Mouse (Mus musculus): ENCODE measurements around the gene Cacna1a. TPM values are rescaled to one million over a fixed set of nuclear protein-coding genes. Genes with fewer than 3 reads are reported as not detected.

Gene Cacna1a
- polyA plus RNA-seq, 1 experiment from 2014 or later: 3.2 TPM

DNA sequence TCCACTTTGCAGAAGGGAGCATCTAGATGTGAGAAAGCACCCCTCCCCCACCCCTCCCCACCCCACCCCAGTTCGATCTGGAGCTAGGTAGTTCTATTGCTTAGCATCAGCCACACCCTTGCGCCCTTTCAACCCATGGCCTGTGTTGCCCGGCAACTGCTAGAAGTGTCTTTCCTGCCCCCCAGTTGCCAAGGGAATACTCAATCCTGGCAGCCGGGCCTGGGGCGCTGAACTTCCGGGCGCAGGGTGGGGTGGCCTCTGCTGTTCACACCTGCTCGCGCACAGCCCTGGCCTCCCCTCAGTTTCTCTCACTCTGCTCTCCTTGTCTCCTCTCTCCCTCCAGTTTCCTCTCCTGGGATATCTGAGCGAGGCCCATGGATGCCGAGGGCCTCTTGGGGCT lies 31.8 kb upstream of the Cacna1a start:
- 73% methylated on average over 11 of the region's 11 CpGs for WGBS
- Histone ChIP-seq H3K36me3 (ENCODE audit: control insufficient read depth, insufficient read depth, low read length) (no peaks in the 10 kb centered on the region), H3K9me3 (replicated peaks; ENCODE audit: control insufficient read depth, low read length) (no peaks in the 10 kb centered on the region), H3K27ac (ENCODE audit: low read depth, low read length) (no peak overlapping the region), H3K4me2 (ENCODE audit: low read length) (no peak overlapping the region), H3K4me1 (ENCODE audit: control insufficient read depth, insufficient read depth, low read length) (no peaks in the 10 kb centered on the region), H3K4me3 (ENCODE audit: low read depth, low read length) (no peak overlapping the region), H3K27me3 (replicated peaks; ENCODE audit: control insufficient read depth, insufficient read depth, low read length) (no peaks in the 10 kb centered on the region), H3K9ac (ENCODE audit: low read length) (no peak overlapping the region)
- DNase-seq (ENCODE audit: low spot score): no peak
- ATAC-seq: no peak

GRCm38 (mm10) chr8:84357631-84358371 lies 30.4 kb upstream of the Cacna1a start:
- ATAC-seq: peak; percentile 85
- Histone ChIP-seq H3K9me3 (replicated peaks; ENCODE audit: control insufficient read depth, low read length) (no peaks in the 10 kb centered on the region), H3K27ac (ENCODE audit: low read depth, low read length) (no peak overlapping the region), H3K4me1 (ENCODE audit: control insufficient read depth, insufficient read depth, low read length) (no peaks in the 10 kb centered on the region), H3K36me3 (ENCODE audit: control insufficient read depth, insufficient read depth, low read length) (no peaks in the 10 kb centered on the region), H3K4me2 (ENCODE audit: low read length) (no peak overlapping the region; the same call in 1 of the 2 replicates), H3K9ac (ENCODE audit: low read length) (no peak overlapping the region), H3K27me3 (replicated peaks; ENCODE audit: control insufficient read depth, insufficient read depth, low read length) (no peaks in the 10 kb centered on the region), H3K4me3 (ENCODE audit: low read depth, low read length) (no peak overlapping the region)
- 28% methylated on average over 20 of the region's 20 CpGs for WGBS
- DNase-seq (ENCODE audit: low spot score): peak; percentile 86

GRCm38 (mm10) chr8:84363428-84364134 lies 24.7 kb upstream of the Cacna1a start:
- DNase-seq (ENCODE audit: low spot score) (peak; percentile 83), ATAC-seq (peak; percentile 77)
- no peaks in the 10 kb centered on the region for H3K36me3 ChIP-seq (ENCODE audit: control insufficient read depth, insufficient read depth, low read length)
- no peak overlapping the region for H3K4me2 ChIP-seq (ENCODE audit: low read length)
- no peaks in the 10 kb centered on the region for H3K4me1 ChIP-seq (ENCODE audit: control insufficient read depth, insufficient read depth, low read length)
- H3K9me3 ChIP-seq (replicated peaks; ENCODE audit: control insufficient read depth, low read length): no peaks in the 10 kb centered on the region
- H3K27ac ChIP-seq (ENCODE audit: low read depth, low read length): no peak overlapping the region
- no peak overlapping the region for H3K4me3 ChIP-seq (ENCODE audit: low read depth, low read length)
- no peaks in the 10 kb centered on the region for H3K27me3 ChIP-seq (replicated peaks; ENCODE audit: control insufficient read depth, insufficient read depth, low read length)
- WGBS: 14% methylated on average over 23 of the region's 23 CpGs
- H3K9ac ChIP-seq (ENCODE audit: low read length): no peak overlapping the region

- DNase-seq (ENCODE audit: low spot score) (peak; percentile 24), ATAC-seq (no peak)
- Histone ChIP-seq H3K27ac (ENCODE audit: low read depth, low read length) (no peak overlapping the region), H3K4me1 (ENCODE audit: control insufficient read depth, insufficient read depth, low read length) (no peaks in the 10 kb centered on the region), H3K27me3 (replicated peaks; ENCODE audit: control insufficient read depth, insufficient read depth, low read length) (no peaks in the 10 kb centered on the region), H3K4me3 (ENCODE audit: low read depth, low read length) (no peak overlapping the region), H3K9me3 (replicated peaks; ENCODE audit: control insufficient read depth, low read length) (no peaks in the 10 kb centered on the region), H3K36me3 (ENCODE audit: control insufficient read depth, insufficient read depth, low read length) (no peaks in the 10 kb centered on the region), H3K9ac (ENCODE audit: low read length) (no peak overlapping the region), H3K4me2 (ENCODE audit: low read length) (no peak overlapping the region)
- 47% methylated on average over 1 of the region's 1 CpGs for WGBS
Observed at GRCm38 (mm10) chr8:84365197-84365596, 23.0 kb upstream of the Cacna1a start.

- H3K27me3 ChIP-seq (replicated peaks; ENCODE audit: control insufficient read depth, insufficient read depth, low read length): no peaks in the 10 kb centered on the region
- no peak for ATAC-seq
- no peak overlapping the region for H3K4me2 ChIP-seq (ENCODE audit: low read length)
- WGBS: 82% methylated on average over 4 of the region's 4 CpGs
- no peak overlapping the region for H3K4me3 ChIP-seq (ENCODE audit: low read depth, low read length)
- DNase-seq (ENCODE audit: low spot score): no peak
- H3K9ac ChIP-seq (ENCODE audit: low read length): no peak overlapping the region
- no peaks in the 10 kb centered on the region for H3K4me1 ChIP-seq (ENCODE audit: control insufficient read depth, insufficient read depth, low read length)
- no peak overlapping the region for H3K27ac ChIP-seq (ENCODE audit: low read depth, low read length)
- no peaks in the 10 kb centered on the region for H3K36me3 ChIP-seq (ENCODE audit: control insufficient read depth, insufficient read depth, low read length)
- no peaks in the 10 kb centered on the region for H3K9me3 ChIP-seq (replicated peaks; ENCODE audit: control insufficient read depth, low read length)
Observed at GRCm38 (mm10) chr8:84370972-84371371, 17.3 kb upstream of the Cacna1a start.

DNA sequence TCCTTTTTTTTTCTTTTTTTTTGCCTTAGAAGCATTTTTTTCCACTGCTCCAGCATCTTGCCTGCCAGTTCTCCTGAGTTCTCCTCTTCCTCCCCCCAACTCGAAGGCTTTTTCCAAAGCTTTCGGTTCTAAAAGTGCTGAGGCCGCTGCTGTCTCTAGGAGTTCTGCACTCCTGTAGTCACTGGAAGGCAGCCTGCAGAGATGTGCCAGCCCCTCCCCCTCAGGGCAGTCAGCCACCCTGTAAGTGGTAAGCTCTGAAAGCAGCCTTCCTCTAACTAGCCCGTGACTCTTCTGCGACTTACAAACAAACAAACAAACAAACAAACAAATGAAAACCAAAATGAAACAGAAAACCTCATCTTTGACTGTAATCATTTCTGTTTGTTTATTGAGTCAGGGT lies 13.2 kb upstream of the Cacna1a start:
- no peak for DNase-seq (ENCODE audit: low spot score)
- WGBS: 35% methylated on average over 5 of the region's 5 CpGs
- Histone ChIP-seq H3K9ac (ENCODE audit: low read length) (no peak overlapping the region), H3K36me3 (ENCODE audit: control insufficient read depth, insufficient read depth, low read length) (no peaks in the 10 kb centered on the region), H3K9me3 (replicated peaks; ENCODE audit: control insufficient read depth, low read length) (no peaks in the 10 kb centered on the region), H3K4me2 (ENCODE audit: low read length) (no peak overlapping the region), H3K27ac (ENCODE audit: low read depth, low read length) (no peak overlapping the region), H3K4me3 (ENCODE audit: low read depth, low read length) (no peak overlapping the region), H3K4me1 (ENCODE audit: control insufficient read depth, insufficient read depth, low read length) (no peaks in the 10 kb centered on the region), H3K27me3 (replicated peaks; ENCODE audit: control insufficient read depth, insufficient read depth, low read length) (no peaks in the 10 kb centered on the region)
- ATAC-seq: no peak

- H3K27ac ChIP-seq (ENCODE audit: low read depth, low read length): no peak overlapping the region
- H3K9me3 ChIP-seq (replicated peaks; ENCODE audit: control insufficient read depth, low read length): no peaks in the 10 kb centered on the region
- no peak for ATAC-seq
- no peak overlapping the region for H3K4me2 ChIP-seq (ENCODE audit: low read length)
- H3K27me3 ChIP-seq (replicated peaks; ENCODE audit: control insufficient read depth, insufficient read depth, low read length): no peaks in the 10 kb centered on the region
- no peaks in the 10 kb centered on the region for H3K4me1 ChIP-seq (ENCODE audit: control insufficient read depth, insufficient read depth, low read length)
- 83% methylated on average over 5 of the region's 5 CpGs for WGBS
- no peaks in the 10 kb centered on the region for H3K36me3 ChIP-seq (ENCODE audit: control insufficient read depth, insufficient read depth, low read length)
- H3K4me3 ChIP-seq (ENCODE audit: low read depth, low read length): no peak overlapping the region
- DNase-seq (ENCODE audit: low spot score): no peak
- no peak overlapping the region for H3K9ac ChIP-seq (ENCODE audit: low read length)
Observed at GRCm38 (mm10) chr8:84375803-84376202, 12.4 kb upstream of the Cacna1a start.

DNA sequence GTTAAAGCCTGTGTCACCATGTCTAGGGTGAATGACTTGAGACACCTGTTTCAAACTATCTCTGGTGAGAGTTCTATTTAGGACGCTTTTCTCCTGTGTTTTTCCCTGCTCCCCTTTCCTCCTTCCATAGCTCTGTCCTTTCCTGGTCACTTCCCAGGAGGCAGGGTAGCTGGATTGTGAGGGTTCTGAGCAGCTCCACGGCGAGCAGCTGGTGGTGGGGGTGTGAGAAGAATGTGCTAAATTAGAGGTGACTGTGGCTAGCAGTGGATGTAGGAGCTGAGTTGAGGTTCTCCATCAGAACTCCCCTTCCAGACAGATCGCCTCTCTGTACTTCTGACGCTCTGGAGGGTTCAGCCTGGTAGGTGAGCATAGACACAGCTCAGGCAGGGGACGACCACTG lies 11.7 kb upstream of the Cacna1a start:
- H3K4me3 ChIP-seq (ENCODE audit: low read depth, low read length): no peak overlapping the region
- no peaks in the 10 kb centered on the region for H3K9me3 ChIP-seq (replicated peaks; ENCODE audit: control insufficient read depth, low read length)
- ATAC-seq: no peak
- no peaks in the 10 kb centered on the region for H3K27me3 ChIP-seq (replicated peaks; ENCODE audit: control insufficient read depth, insufficient read depth, low read length)
- no peak for DNase-seq (ENCODE audit: low spot score)
- 84% methylated on average over 6 of the region's 6 CpGs for WGBS
- H3K9ac ChIP-seq (ENCODE audit: low read length): no peak overlapping the region
- H3K4me2 ChIP-seq (ENCODE audit: low read length): no peak overlapping the region
- no peaks in the 10 kb centered on the region for H3K4me1 ChIP-seq (ENCODE audit: control insufficient read depth, insufficient read depth, low read length)
- H3K36me3 ChIP-seq (ENCODE audit: control insufficient read depth, insufficient read depth, low read length): no peaks in the 10 kb centered on the region
- H3K27ac ChIP-seq (ENCODE audit: low read depth, low read length): no peak overlapping the region

GRCm38 (mm10) chr8:84381676-84382075 lies 6.6 kb upstream of the Cacna1a start:
- ATAC-seq: no peak

More at GRCm38 (mm10) chr8:84381676-84382075, 6.6 kb upstream of the Cacna1a start:
- 88% methylated on average over 7 of the region's 7 CpGs for WGBS
- no peak for DNase-seq (ENCODE audit: low spot score)
- Histone ChIP-seq H3K9ac (ENCODE audit: low read length) (no peak overlapping the region), H3K9me3 (replicated peaks; ENCODE audit: control insufficient read depth, low read length) (no peaks in the 10 kb centered on the region), H3K4me1 (ENCODE audit: control insufficient read depth, insufficient read depth, low read length) (no peaks in the 10 kb centered on the region), H3K4me2 (ENCODE audit: low read length) (no peak overlapping the region), H3K27ac (ENCODE audit: low read depth, low read length) (no peak overlapping the region), H3K36me3 (ENCODE audit: control insufficient read depth, insufficient read depth, low read length) (no peaks in the 10 kb centered on the region), H3K27me3 (replicated peaks; ENCODE audit: control insufficient read depth, insufficient read depth, low read length) (no peaks in the 10 kb centered on the region), H3K4me3 (ENCODE audit: low read depth, low read length) (no peak overlapping the region)
